Mouse (Mus musculus) lung, postnatal 25 days (tissue): ENCODE data around the gene Tmem219.

Source experiments
- DNase-seq: peaks from one replicate; pipeline ENCODE4 v3.0.0; 2022; ENCODE audit warnings: low spot score

The Tmem219 gene

GRCm38 (mm10) chr7:126862147-126862784 is 60.5 kb downstream of the Tmem219 start, which contains the start of gene Ino80e:
Ino80e (minus strand) TSS chr7:126862377.
- DNase-seq = peak; percentile 94

- peak; percentile 97 for DNase-seq
Observed at GRCm38 (mm10) chr7:126861429-126862130, 61.1 kb downstream of the Tmem219 start, which contains the start of gene Hirip3. Hirip3 (plus strand) TSS chr7:126861972.

GRCm38 (mm10) chr7:126860987-126861386 is 61.7 kb downstream of the Tmem219 start:
- no peak for DNase-seq

GRCm38 (mm10) chr7:126856741-126857420 is 65.8 kb downstream of the Tmem219 start:
- DNase-seq = peak; percentile 65

- no peak for DNase-seq
Observed at GRCm38 (mm10) chr7:126855641-126856040, 67.1 kb downstream of the Tmem219 start.

GRCm38 (mm10) chr7:126853454-126853853 is 69.3 kb downstream of the Tmem219 start:
- DNase-seq = peak; percentile 35

GRCm38 (mm10) chr7:126851192-126851591 is 71.5 kb downstream of the Tmem219 start:
- no peak for DNase-seq

GRCm38 (mm10) chr7:126850161-126850560 is 72.6 kb downstream of the Tmem219 start:
- DNase-seq = no peak

GRCm38 (mm10) chr7:126848794-126849193 is 73.9 kb downstream of the Tmem219 start:
- no peak for DNase-seq

GRCm38 (mm10) chr7:126847421-126848398 is 75.0 kb downstream of the Tmem219 start:
- no peak for DNase-seq

- DNase-seq = no peak
Observed at GRCm38 (mm10) chr7:126847116-126847420, 75.6 kb downstream of the Tmem219 start, which contains the start of gene Doc2a. Doc2a (plus strand) TSS chr7:126847416.

GRCm38 (mm10) chr7:126845516-126845915 is 77.2 kb downstream of the Tmem219 start:
- DNase-seq = no peak

- DNase-seq = no peak
Observed at GRCm38 (mm10) chr7:126843276-126843675, 79.4 kb downstream of the Tmem219 start.
